Mouse (Mus musculus) lung, embryonic 14.5 days (tissue): ENCODE data around the gene Efna1. TPM values are rescaled to one million over a fixed set of nuclear protein-coding genes. Genes with fewer than 3 reads are reported as not detected.
A peak's percentile ranks its signal among the peaks of the same experiment; 100 is the strongest.

Experiments used
- ATAC-seq: fragments of 200-750 bp; cut with Nextera tagmentation; 2 replicates; pipeline ENCODE4 v1.8.0; 2017; ENCODE audit warnings: mild to moderate bottlenecking, moderate TSS enrichment, moderate library complexity; ENCODE audit not compliant: insufficient read depth
- DNase-seq: peaks from one replicate; pipeline ENCODE4 v3.0.0-alpha.2; 2015
- H3K27ac ChIP-seq: fragments of 300-500 bp; sonication (generic); 2 replicates; pipeline ENCODE4 v1.5.1; 2014; ENCODE audit warnings: low read depth, mild to moderate bottlenecking, moderate library complexity
- H3K27me3 ChIP-seq: fragments of 300-500 bp; sonication (generic); 2 replicates; pipeline ENCODE4 v1.6.1; 2014; ENCODE audit warnings: low read length, control low read depth; ENCODE audit not compliant: insufficient read depth
- H3K36me3 ChIP-seq: fragments of 300-500 bp; sonication (generic); 2 replicates; pipeline ENCODE4 v1.6.1; 2014; ENCODE audit warnings: control low read depth; ENCODE audit not compliant: insufficient read depth
- H3K4me1 ChIP-seq: fragments of 300-500 bp; sonication (generic); 2 replicates; pipeline ENCODE4 v1.6.1; 2014; ENCODE audit warnings: antibody characterized with exemption, control low read depth; ENCODE audit not compliant: insufficient read depth
- H3K4me2 ChIP-seq: fragments of 300-500 bp; sonication (generic); 2 replicates; pipeline ENCODE4 v1.6.1; 2014; ENCODE audit warnings: mild to moderate bottlenecking
- H3K4me3 ChIP-seq: fragments of 300-500 bp; sonication (generic); 2 replicates; pipeline ENCODE4 v1.5.1; 2014; ENCODE audit warnings: low read depth, low read length
- H3K9ac ChIP-seq: fragments of 300-500 bp; sonication (generic); 2 replicates; pipeline ENCODE4 v1.6.1; 2014
- H3K9me3 ChIP-seq: fragments of 300-500 bp; sonication (generic); 2 replicates; pipeline ENCODE4 v1.6.1; 2016; ENCODE audit warnings: low read depth, low read length, control low read depth
- CTCF ChIP-seq: IDR thresholded peaks from 2 replicates; pipeline ENCODE4 v1.5.1; 2016; ENCODE audit warnings: antibody characterized with exemption, low read depth
- WGBS: fragments of 180-500 bp; shearing (Covaris S2); extraction: QIAGEN DNeasy Blood & Tissue Kit; methylation state at CpG from one replicate; pipeline ENCODE4 v1.1.7; 2014; 5-methylcytosine and 5-hydroxymethylcytosine counted together
- polyA plus RNA-seq: library from polyadenylated mRNA; unstranded; fragments of >200 nt; fragmentation: Nextera tagmentation; extraction: Ambion mirVana; gene quantifications from 2 replicates; pipeline ENCODE4 v1.2.1, GENCODE M21; 2014

Gene Efna1
- polyA plus RNA-seq, 1 experiment from 2014 or later = 68.3 TPM

DNA sequence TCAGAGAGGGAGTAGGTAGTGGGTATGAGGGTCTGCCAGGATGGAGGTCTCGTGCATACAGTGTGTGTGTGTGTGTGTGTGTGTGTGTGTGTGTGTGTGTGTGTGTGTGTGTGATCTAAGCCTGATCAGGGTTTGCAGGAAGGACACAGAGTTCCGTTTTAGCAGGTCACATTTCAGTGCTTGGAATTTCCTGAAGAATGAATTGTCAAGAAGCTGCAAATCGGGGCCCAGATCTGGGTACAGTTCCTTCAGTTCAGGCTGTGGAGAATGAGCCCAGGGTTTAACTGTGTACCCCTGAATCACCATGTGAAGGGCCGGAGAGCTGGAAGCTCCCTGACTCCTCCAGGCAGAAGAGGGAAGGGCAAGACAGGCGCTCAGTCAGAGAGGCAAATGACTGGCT is 6.3 kb upstream of the Efna1 start:
- no peak overlapping the region for H3K4me3 ChIP-seq
- no peak overlapping the region for H3K9ac ChIP-seq
- H3K27me3 ChIP-seq = no peaks in the 10 kb centered on the region
- H3K36me3 ChIP-seq = no peaks in the 10 kb centered on the region
- ATAC-seq = no peak
- H3K27ac ChIP-seq = no peak overlapping the region; the same call in 1 of the 2 replicates
- WGBS = 52% methylated on average over 5 of the region's 5 CpGs
- H3K4me2 ChIP-seq = no peak overlapping the region
- DNase-seq = peak; percentile 20
- H3K4me1 ChIP-seq = no peaks in the 10 kb centered on the region
- H3K9me3 ChIP-seq = no peaks in the 10 kb centered on the region
- TF ChIP-seq CTCF = no peak

DNA sequence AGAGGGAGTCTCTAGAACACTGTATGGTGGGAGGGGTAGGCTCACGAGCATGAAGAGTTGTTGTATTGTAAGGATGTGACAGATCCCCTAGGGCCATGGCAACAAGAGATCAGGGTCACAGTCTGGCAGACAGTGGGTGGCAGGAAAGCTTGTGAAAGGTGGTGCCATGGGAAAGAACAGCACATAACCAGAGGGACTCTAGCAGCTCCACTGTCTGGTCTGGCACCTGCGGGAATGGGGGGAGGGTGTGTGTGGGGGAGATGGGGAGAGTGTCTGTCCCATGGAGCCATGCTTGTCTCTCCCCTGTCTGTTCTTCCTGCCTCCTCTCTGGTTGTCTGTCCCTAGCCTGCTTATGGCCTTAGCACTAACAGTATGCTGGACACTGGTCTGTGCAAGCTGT is 4.6 kb upstream of the Efna1 start:
- ATAC-seq = no peak
- no peak overlapping the region for H3K4me2 ChIP-seq
- no peak overlapping the region for H3K9ac ChIP-seq
- TF ChIP-seq CTCF = no peak
- no peak for DNase-seq
- 51% methylated on average over 2 of the region's 2 CpGs for WGBS
- peaks cover 11% of the 10 kb centered on the region for H3K27me3 ChIP-seq
- H3K27ac ChIP-seq = no peak overlapping the region
- H3K9me3 ChIP-seq = no peaks in the 10 kb centered on the region
- no peak overlapping the region for H3K4me3 ChIP-seq
- peaks cover 1% of the 10 kb centered on the region; the same call in 1 of the 2 replicates for H3K4me1 ChIP-seq
- H3K36me3 ChIP-seq = no peaks in the 10 kb centered on the region

DNA sequence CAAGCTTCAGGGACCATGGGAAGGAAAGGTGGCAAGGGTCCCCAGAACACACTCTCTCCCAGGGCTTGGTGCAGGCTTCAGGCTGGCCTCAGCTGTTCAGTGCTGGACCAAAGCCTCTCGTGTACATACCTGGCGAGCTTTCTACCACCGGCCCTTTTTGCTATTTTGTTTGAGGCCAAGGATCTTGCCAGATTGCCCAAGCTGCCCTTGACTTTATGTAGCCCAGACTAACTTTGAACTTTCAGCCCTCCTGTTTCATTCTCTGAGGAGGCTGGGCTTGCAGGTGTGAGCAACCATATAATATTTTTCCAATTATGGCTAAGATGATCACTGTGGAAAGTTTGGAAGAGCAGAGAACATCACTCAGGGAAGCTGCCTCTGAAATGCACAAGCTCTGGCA is 3.3 kb upstream of the Efna1 start:
- Histone ChIP-seq H3K9ac (no peak overlapping the region), H3K4me2 (no peak overlapping the region)

DNA sequence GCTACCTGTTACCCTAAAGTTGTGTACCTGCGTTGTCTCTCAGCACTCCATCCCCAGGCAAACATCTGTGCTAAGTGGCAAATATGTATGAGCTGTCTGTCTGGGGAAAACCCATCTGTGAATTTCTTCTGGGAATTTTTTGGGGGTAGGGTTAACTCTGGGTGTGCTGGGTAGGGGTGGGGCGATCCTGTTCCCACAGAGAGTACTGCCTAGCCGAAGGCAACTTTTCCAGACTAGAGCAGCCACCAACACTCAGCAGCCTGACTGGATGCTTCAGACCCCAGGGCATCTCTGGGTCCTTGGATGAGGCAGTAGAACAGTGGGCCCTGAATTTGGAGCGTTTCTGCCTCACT is 1.3 kb upstream of the Efna1 start:
- Histone ChIP-seq H3K27me3 (peaks cover 18% of the 10 kb centered on the region), H3K9me3 (no peaks in the 10 kb centered on the region), H3K4me3 (no peak overlapping the region), H3K9ac (no peak overlapping the region), H3K4me2 (no peak overlapping the region; the same call in 1 of the 2 replicates), H3K4me1 (peaks cover 6% of the 10 kb centered on the region; the same call in 1 of the 2 replicates), H3K27ac (peak overlapping the region; percentile 12; the same call in 1 of the 2 replicates), H3K36me3 (no peaks in the 10 kb centered on the region)
- ATAC-seq = no peak
- no peak for TF ChIP-seq CTCF
- no peak for DNase-seq
- WGBS = 18% methylated on average over 4 of the region's 4 CpGs

More for the DNA sequence above, 3.3 kb upstream of the Efna1 start:
- no peak overlapping the region for H3K4me3 ChIP-seq
- H3K9me3 ChIP-seq = no peaks in the 10 kb centered on the region
- 83% methylated on average over 3 of the region's 3 CpGs for WGBS
- no peak overlapping the region for H3K27ac ChIP-seq
- H3K27me3 ChIP-seq = peaks cover 18% of the 10 kb centered on the region
- no peaks in the 10 kb centered on the region for H3K36me3 ChIP-seq
- ATAC-seq (no peak), DNase-seq (no peak)
- H3K4me1 ChIP-seq = peaks cover 6% of the 10 kb centered on the region; the same call in 1 of the 2 replicates
- TF ChIP-seq CTCF = no peak

DNA sequence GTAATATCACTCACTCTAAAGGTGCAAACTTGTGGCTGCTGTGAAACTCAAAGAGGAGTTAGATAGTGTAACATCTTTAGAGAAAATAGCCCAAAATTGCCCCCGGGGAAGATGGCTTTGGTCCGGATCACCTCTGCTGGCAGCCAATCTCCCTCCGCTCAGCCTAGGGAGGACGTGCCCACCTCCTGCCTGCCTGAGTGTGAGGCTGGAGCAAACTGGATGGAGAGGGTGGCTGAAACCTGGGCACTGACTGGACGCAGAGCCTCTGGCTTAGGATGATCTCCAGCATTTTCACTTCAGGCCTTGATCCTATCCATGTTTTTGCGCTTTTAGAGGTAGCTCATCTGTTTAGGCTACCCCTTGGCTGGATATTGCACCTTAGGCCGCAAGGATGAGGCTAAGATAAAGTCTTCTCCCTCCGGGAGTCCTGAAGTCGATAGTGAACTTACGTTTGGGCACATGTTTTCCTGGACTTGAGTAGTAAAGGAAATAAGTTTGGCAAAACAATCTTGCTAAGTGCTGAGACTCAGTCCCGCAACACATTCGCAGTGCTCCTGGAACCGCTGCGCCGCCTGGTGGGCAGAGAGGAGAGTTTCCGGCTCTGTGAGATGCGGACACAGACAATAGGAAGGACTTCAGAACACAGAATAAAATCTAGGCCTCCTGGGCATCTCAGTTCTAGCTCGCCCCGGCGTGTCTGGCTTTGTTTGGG is 793 bp upstream of the Efna1 start:
- TF ChIP-seq CTCF = peak; percentile 96
- Histone ChIP-seq H3K9me3 (no peaks in the 10 kb centered on the region), H3K4me1 (peaks cover 6% of the 10 kb centered on the region; the same call in 1 of the 2 replicates), H3K36me3 (no peaks in the 10 kb centered on the region), H3K27ac (peak overlapping the region; percentile 94), H3K4me3 (peak overlapping the region; percentile 61), H3K27me3 (peaks cover 18% of the 10 kb centered on the region), H3K4me2 (peak overlapping the region; percentile 92), H3K9ac (peak overlapping the region; percentile 48; the same call in 1 of the 2 replicates)
- ATAC-seq (no peak), DNase-seq (peak; percentile 95)
- 12% methylated on average over 20 of the region's 20 CpGs for WGBS

DNA sequence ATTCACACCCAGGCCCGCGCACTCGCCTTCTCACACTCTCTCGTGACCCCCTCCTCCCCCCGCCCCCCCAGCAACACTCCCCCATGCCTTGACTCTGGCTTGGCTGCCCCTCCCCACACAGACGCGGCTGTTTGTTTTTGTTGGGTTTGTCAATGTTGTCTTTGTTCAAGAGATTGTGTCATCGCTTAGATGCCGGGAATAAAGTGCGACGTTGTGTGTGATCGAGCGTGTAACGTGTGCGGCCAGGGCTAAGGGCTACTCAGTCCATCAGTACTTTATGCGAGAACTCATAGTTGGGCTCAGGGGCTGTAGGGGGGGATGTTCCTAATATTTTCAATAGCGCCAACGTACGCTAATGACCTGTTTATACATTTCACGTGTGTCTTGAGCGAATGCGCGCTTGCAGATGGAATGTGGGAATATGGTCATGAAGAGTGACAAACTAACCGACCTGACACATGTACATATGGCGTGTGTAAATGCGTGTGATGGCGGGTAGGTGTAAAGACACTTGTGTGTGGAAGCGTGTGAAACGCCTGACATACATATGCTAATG is 814 bp downstream of the Efna1 start:
- DNase-seq (peak; percentile 65), ATAC-seq (peak; percentile 12; the same call in 1 of the 2 replicates)
- TF ChIP-seq CTCF = no peak
- under 1% methylated on average over 29 of the region's 29 CpGs for WGBS
- Histone ChIP-seq H3K27ac (peak overlapping the region; percentile 94), H3K27me3 (peaks cover 18% of the 10 kb centered on the region), H3K4me3 (peak overlapping the region; percentile 61), H3K4me2 (peak overlapping the region; percentile 92), H3K9ac (peak overlapping the region; percentile 74), H3K36me3 (peaks cover 11% of the 10 kb centered on the region), H3K9me3 (no peaks in the 10 kb centered on the region), H3K4me1 (peaks cover 9% of the 10 kb centered on the region; the same call in 1 of the 2 replicates)

DNA sequence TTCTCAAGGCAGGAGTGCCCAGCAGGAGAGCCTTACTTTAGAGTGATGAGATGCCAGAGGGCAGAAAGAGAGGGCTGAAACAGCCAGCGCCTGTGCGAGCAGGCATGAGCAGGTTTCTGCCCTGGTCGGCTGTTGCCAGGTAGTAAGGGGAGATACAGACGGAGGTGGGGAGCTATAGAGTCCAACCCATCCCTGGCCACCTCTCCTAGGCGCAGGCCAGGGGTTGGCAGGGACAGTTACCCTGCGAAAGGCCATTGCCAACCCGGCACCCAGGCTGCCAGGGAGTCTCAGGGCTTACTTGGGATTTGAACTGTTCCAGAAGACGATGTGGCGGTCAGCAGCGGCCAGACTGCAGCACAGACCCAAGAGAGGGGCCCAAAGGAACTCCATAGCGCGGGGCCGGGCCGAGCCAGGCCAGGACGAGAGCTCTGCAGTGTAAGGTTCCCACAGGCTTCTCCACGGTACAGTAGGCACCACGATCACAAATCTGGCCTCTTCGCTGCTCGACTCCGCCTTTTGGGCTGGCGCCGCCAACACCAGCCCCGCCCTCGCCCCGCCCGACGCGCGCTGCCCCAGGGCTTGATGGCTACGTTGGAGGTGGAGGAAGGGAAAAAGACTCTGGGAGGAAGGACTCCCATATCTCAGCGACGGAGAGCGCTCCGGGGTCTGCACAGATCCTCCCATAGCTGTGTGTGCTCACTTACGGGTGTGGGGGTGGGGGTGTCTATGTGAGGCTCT is 1.6 kb downstream of the Efna1 start:
- no peak for TF ChIP-seq CTCF
- H3K4me3 ChIP-seq = peak overlapping the region; percentile 61
- H3K9ac ChIP-seq = peak overlapping the region; percentile 74
- H3K9me3 ChIP-seq = no peaks in the 10 kb centered on the region
- H3K27me3 ChIP-seq = peaks cover 18% of the 10 kb centered on the region
- peaks cover 15% of the 10 kb centered on the region for H3K36me3 ChIP-seq
- WGBS = under 1% methylated on average over 35 of the region's 35 CpGs
- ATAC-seq (peak; percentile 76), DNase-seq (peak; percentile 93)
- H3K4me2 ChIP-seq = peak overlapping the region; percentile 92
- H3K4me1 ChIP-seq = peaks cover 9% of the 10 kb centered on the region; the same call in 1 of the 2 replicates
- peak overlapping the region; percentile 94 for H3K27ac ChIP-seq
